Mouse (Mus musculus) G1E (cell line): ENCODE measurements around the gene Sox5. TPM values are rescaled to one million over a fixed set of nuclear protein-coding genes. Genes with fewer than 3 reads are reported as not detected.

Experiments
- ATAC-seq: 2 replicates; pipeline ENCODE4 v1.8.0; 2016; ENCODE audit warnings: mild to moderate bottlenecking; ENCODE audit not compliant: insufficient number of reproducible peaks, poor library complexity, low FRiP score, severe bottlenecking; ENCODE audit errors: extremely low read depth
- DNase-seq: peaks from one replicate; pipeline ENCODE4 v3.0.0; 2012; ENCODE audit warnings: low spot score
- H3K27me3 ChIP-seq: 2 replicates; pipeline ENCODE4 v1.6.1; 2012; ENCODE audit warnings: mild to moderate bottlenecking, low read length, inconsistent platforms; ENCODE audit not compliant: insufficient read depth
- H3K36me3 ChIP-seq: replicated peaks from 2 replicates; pipeline ENCODE3; 2012; ENCODE audit warnings: mild to moderate bottlenecking, inconsistent platforms
- H3K4me1 ChIP-seq: 2 replicates; pipeline ENCODE4 v1.6.1; 2012; ENCODE audit warnings: low read depth, low read length, inconsistent platforms, mixed read lengths; ENCODE audit not compliant: insufficient read depth
- H3K4me3 ChIP-seq: 2 replicates; pipeline ENCODE4 v1.5.1; 2012; ENCODE audit warnings: low read depth, mild to moderate bottlenecking, inconsistent platforms, low read length, moderate library complexity, mixed read lengths
- H3K9me3 ChIP-seq: replicated peaks from 2 replicates; pipeline ENCODE4 v1.6.1; 2012; ENCODE audit warnings: inconsistent platforms
- CTCF ChIP-seq: IDR thresholded peaks from 2 replicates; pipeline ENCODE4 v1.5.1; 2012; ENCODE audit warnings: low read depth, low read length, inconsistent platforms, mixed read lengths
- GATA1 ChIP-seq: IDR thresholded peaks from 2 replicates; pipeline ENCODE4 v1.6.1; 2012; ENCODE audit warnings: borderline replicate concordance, low read length, inconsistent platforms, mixed read lengths
- GATA2 ChIP-seq: IDR thresholded peaks from 2 replicates; pipeline ENCODE4 v1.6.1; 2012; ENCODE audit warnings: low read depth, low read length, inconsistent platforms, borderline replicate concordance
- POLR2AphosphoS5 ChIP-seq: IDR thresholded peaks from 2 replicates; pipeline ENCODE4 v1.6.1; 2012; ENCODE audit warnings: low read depth, low read length, inconsistent platforms; ENCODE audit not compliant: insufficient replicate concordance
- TAL1 ChIP-seq: conservative IDR thresholded peaks from 2 replicates; pipeline ENCODE4 v1.6.1; 2012; ENCODE audit warnings: low read depth, low read length, inconsistent platforms, mixed read lengths
- polyA plus RNA-seq: library from polyadenylated mRNA; stranded (reverse); fragments of >175 nt; gene quantifications from 2 replicates; pipeline ENCODE4 v1.2.3, GENCODE M21; 2012
- total RNA-seq, 2 experiments: library from RNA; stranded (forward) in 1 of 2; stranded (reverse) in 1 of 2; fragments of 200-1000 nt in 1 of 2; fragments of >200 nt in 1 of 2; fragmentation: Nextera tagmentation in 1 of 2; gene quantifications; 2 replicates each; pipeline ENCODE4 v1.2.3; 2014 to 2017

The Sox5 gene
- total and polyA plus RNA-seq, 3 experiments = 0.27 to 16.2 TPM; not detected in 1

DNA sequence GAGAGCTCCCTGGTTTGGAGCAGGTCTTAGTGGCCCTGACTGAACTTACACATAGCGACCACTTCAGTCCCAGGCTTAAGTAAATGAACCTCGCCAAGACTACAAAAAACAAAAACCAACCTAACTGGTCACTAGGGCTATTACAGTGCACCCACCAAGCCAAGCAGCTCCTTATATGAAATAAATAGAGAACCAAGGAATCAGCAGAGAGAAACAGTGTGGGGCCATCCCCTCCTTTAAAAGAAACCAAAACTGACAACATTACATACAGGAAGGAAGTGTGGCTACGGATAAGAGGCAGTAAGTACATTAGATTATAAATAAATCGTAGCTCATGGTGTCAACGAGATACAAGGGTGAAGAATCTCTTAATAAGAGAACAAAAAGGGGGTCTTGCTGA, 516.0 kb downstream of the Sox5 start:
- no peaks in the 10 kb centered on the region for H3K36me3 ChIP-seq
- TF ChIP-seq GATA1 = no peak
- TF ChIP-seq CTCF = no peak
- TF ChIP-seq GATA2 = no peak
- no peak for TF ChIP-seq TAL1
- no peak for TF ChIP-seq POLR2AphosphoS5
- DNase-seq = no peak
- H3K27me3 ChIP-seq = no peaks in the 10 kb centered on the region
- ATAC-seq = no peak
- H3K9me3 ChIP-seq = peaks cover 44% of the 10 kb centered on the region
- no peaks in the 10 kb centered on the region for H3K4me1 ChIP-seq
- no peak overlapping the region for H3K4me3 ChIP-seq

- no peak for DNase-seq
- H3K4me3 ChIP-seq = no peak overlapping the region
- TF ChIP-seq GATA2 = no peak
- TF ChIP-seq POLR2AphosphoS5 = no peak
- no peak for TF ChIP-seq GATA1
- no peak for TF ChIP-seq TAL1
- no peak for TF ChIP-seq CTCF
- ATAC-seq = no peak
- no peaks in the 10 kb centered on the region for H3K27me3 ChIP-seq
- H3K36me3 ChIP-seq = no peaks in the 10 kb centered on the region
- H3K4me1 ChIP-seq = no peaks in the 10 kb centered on the region
- H3K9me3 ChIP-seq = peaks cover 40% of the 10 kb centered on the region
Measured at GRCm38 (mm10) chr6:144265004-144265403, 516.8 kb downstream of the Sox5 start.

- TF ChIP-seq CTCF = no peak
- TF ChIP-seq TAL1 = no peak
- no peak for TF ChIP-seq POLR2AphosphoS5
- no peak for TF ChIP-seq GATA2
- no peak for TF ChIP-seq GATA1
- H3K27me3 ChIP-seq = no peaks in the 10 kb centered on the region
- ATAC-seq = no peak
Measured at GRCm38 (mm10) chr6:144264320-144264915, 517.4 kb downstream of the Sox5 start.

GRCm38 (mm10) chr6:144256500-144256899, 525.3 kb downstream of the Sox5 start:
- ATAC-seq = no peak

More at GRCm38 (mm10) chr6:144264320-144264915, 517.4 kb downstream of the Sox5 start:
- Histone ChIP-seq H3K4me3 (no peak overlapping the region), H3K36me3 (no peaks in the 10 kb centered on the region), H3K4me1 (no peaks in the 10 kb centered on the region), H3K9me3 (peaks cover 40% of the 10 kb centered on the region)
- DNase-seq = no peak

DNA sequence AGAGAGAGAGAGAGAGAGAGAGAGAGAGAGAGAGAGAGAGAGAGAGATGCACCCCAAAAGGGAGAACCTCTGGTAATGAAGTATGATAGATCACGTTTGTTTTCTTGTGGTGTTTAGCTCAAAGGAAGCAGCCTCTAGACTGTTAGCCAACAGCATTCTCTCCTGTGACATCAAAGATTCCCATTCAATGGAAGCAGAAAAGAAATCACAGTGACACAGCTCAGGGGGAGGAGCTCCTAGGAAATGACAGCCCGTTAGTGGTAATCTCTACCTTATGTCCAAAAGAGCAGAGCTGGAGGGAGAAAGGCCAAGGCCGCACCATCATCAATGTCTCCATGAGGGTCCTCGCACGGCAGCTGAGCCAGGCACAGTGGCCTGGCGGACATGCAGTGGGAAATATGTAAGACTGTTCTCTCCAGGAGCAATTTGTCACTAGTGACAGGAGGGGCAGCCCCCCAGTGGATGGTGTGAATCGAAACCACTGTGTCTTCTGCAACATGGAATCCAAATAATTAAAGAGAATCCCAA, 529.5 kb downstream of the Sox5 start:
- H3K4me3 ChIP-seq = no peak overlapping the region
- no peaks in the 10 kb centered on the region for H3K27me3 ChIP-seq
- H3K9me3 ChIP-seq = peaks cover 53% of the 10 kb centered on the region
- ATAC-seq (no peak), DNase-seq (no peak)
- TF ChIP-seq TAL1 = no peak
- TF ChIP-seq POLR2AphosphoS5 = no peak
- TF ChIP-seq GATA2 = no peak
- no peak for TF ChIP-seq GATA1
- TF ChIP-seq CTCF = no peak
- no peaks in the 10 kb centered on the region for H3K4me1 ChIP-seq
- no peaks in the 10 kb centered on the region for H3K36me3 ChIP-seq

More at GRCm38 (mm10) chr6:144256500-144256899, 525.3 kb downstream of the Sox5 start:
- H3K36me3 ChIP-seq = no peaks in the 10 kb centered on the region
- no peaks in the 10 kb centered on the region for H3K27me3 ChIP-seq
- H3K4me3 ChIP-seq = no peak overlapping the region
- H3K9me3 ChIP-seq = peaks cover 60% of the 10 kb centered on the region
- H3K4me1 ChIP-seq = no peaks in the 10 kb centered on the region
- TF ChIP-seq CTCF (no peak), GATA1 (no peak), TAL1 (no peak), POLR2AphosphoS5 (no peak), GATA2 (no peak)
- no peak for DNase-seq

- TF ChIP-seq GATA2 = no peak
- TF ChIP-seq POLR2AphosphoS5 = no peak
- no peak for TF ChIP-seq CTCF
- no peak for TF ChIP-seq GATA1
- no peak for TF ChIP-seq TAL1
- no peaks in the 10 kb centered on the region for H3K27me3 ChIP-seq
- ATAC-seq (no peak), DNase-seq (no peak)
- H3K9me3 ChIP-seq = peaks cover 48% of the 10 kb centered on the region
- no peaks in the 10 kb centered on the region for H3K36me3 ChIP-seq
- H3K4me1 ChIP-seq = no peaks in the 10 kb centered on the region
- no peak overlapping the region for H3K4me3 ChIP-seq
Measured at GRCm38 (mm10) chr6:144251222-144252170, 530.3 kb downstream of the Sox5 start.
